Mouse (Mus musculus) limb, embryonic 10.5 days (tissue): ENCODE measurements at regions not wholly inside any gene's neighbourhood (a gene's known extent, or its start where the extent isn't known, plus 50 kb on each side); places are given as distances from the start of the nearest gene placed in this dataset.

Experiments
- DNase-seq: peaks from one replicate; pipeline ENCODE4 v3.0.0-alpha.2; 2017; ENCODE audit warnings: low spot score
- H3K27ac ChIP-seq: fragments of 300-500 bp; sonication (generic); 2 replicates; pipeline ENCODE4 v1.5.1; 2016; ENCODE audit warnings: mild to moderate bottlenecking
- H3K27me3 ChIP-seq: fragments of 300-500 bp; sonication (generic); 2 replicates; pipeline ENCODE4 v1.6.1; 2016; ENCODE audit warnings: low read depth, mild to moderate bottlenecking; ENCODE audit not compliant: poor library complexity, severe bottlenecking
- H3K36me3 ChIP-seq: fragments of 300-500 bp; sonication (generic); 2 replicates; pipeline ENCODE4 v1.6.1; 2016; ENCODE audit warnings: mild to moderate bottlenecking, moderate library complexity
- H3K4me1 ChIP-seq: fragments of 300-500 bp; sonication (generic); 2 replicates; pipeline ENCODE4 v1.6.1; 2016
- H3K4me3 ChIP-seq: fragments of 300-500 bp; sonication (generic); 2 replicates; pipeline ENCODE4 v1.5.1; 2016; ENCODE audit warnings: mild to moderate bottlenecking, moderate library complexity
- H3K9me3 ChIP-seq: fragments of 300-500 bp; sonication (generic); replicated peaks from 2 replicates; pipeline ENCODE4 v1.6.1; 2016; ENCODE audit warnings: mild to moderate bottlenecking
- WGBS: fragments of 180-500 bp; shearing (Covaris S2); methylation state at CpG from one replicate; pipeline ENCODE4 v1.1.7; 2016; 5-methylcytosine and 5-hydroxymethylcytosine counted together

- no peaks in the 10 kb centered on the region for H3K9me3 ChIP-seq
- no peak overlapping the region for H3K27ac ChIP-seq
- no peaks in the 10 kb centered on the region for H3K27me3 ChIP-seq
- 92% methylated on average over 1 of the region's 1 CpGs for WGBS
- H3K36me3 ChIP-seq: no peaks in the 10 kb centered on the region
- H3K4me3 ChIP-seq: no peak overlapping the region
- no peak for DNase-seq
- H3K4me1 ChIP-seq: no peaks in the 10 kb centered on the region
These were observed 52.5 kb downstream of the Adm start for GRCm38 (mm10) chr7:110679916-110680315.

- WGBS: 80% methylated on average over 4 of the region's 4 CpGs
- no peaks in the 10 kb centered on the region for H3K9me3 ChIP-seq
These were observed 55.5 kb downstream of the Adm start for GRCm38 (mm10) chr7:110682911-110683310.

GRCm38 (mm10) chr7:110688884-110689681 lies 61.6 kb downstream of the Adm start:
- WGBS: 28% methylated on average over 14 of the region's 14 CpGs

More at GRCm38 (mm10) chr7:110682911-110683310, 55.5 kb downstream of the Adm start:
- Histone ChIP-seq H3K27ac (no peak overlapping the region), H3K36me3 (no peaks in the 10 kb centered on the region), H3K27me3 (no peaks in the 10 kb centered on the region), H3K4me3 (no peak overlapping the region), H3K4me1 (no peaks in the 10 kb centered on the region)
- DNase-seq: no peak

GRCm38 (mm10) chr7:110690241-110690640 lies 62.8 kb downstream of the Adm start:
- 86% methylated on average over 2 of the region's 2 CpGs for WGBS
- no peak for DNase-seq
- Histone ChIP-seq H3K9me3 (no peaks in the 10 kb centered on the region), H3K36me3 (no peaks in the 10 kb centered on the region), H3K4me3 (no peak overlapping the region), H3K4me1 (peaks cover 16% of the 10 kb centered on the region), H3K27me3 (no peaks in the 10 kb centered on the region), H3K27ac (no peak overlapping the region)

More at GRCm38 (mm10) chr7:110688884-110689681, 61.6 kb downstream of the Adm start:
- Histone ChIP-seq H3K27me3 (no peaks in the 10 kb centered on the region), H3K27ac (peak overlapping the region; percentile 66), H3K36me3 (no peaks in the 10 kb centered on the region), H3K4me3 (0 out of 2 replicates have a peak overlapping the region, but pooled peaks have one; percentile 1), H3K4me1 (peaks cover 16% of the 10 kb centered on the region), H3K9me3 (no peaks in the 10 kb centered on the region)
- DNase-seq: peak; percentile 83

- WGBS: 82% methylated on average over 9 of the region's 9 CpGs
- peaks cover 16% of the 10 kb centered on the region for H3K4me1 ChIP-seq
- no peak overlapping the region for H3K4me3 ChIP-seq
- no peaks in the 10 kb centered on the region for H3K36me3 ChIP-seq
- DNase-seq: peak; percentile 24
- no peaks in the 10 kb centered on the region for H3K27me3 ChIP-seq
- no peak overlapping the region for H3K27ac ChIP-seq
- no peaks in the 10 kb centered on the region for H3K9me3 ChIP-seq
These were observed 63.4 kb downstream of the Adm start for GRCm38 (mm10) chr7:110690856-110691255.

- Histone ChIP-seq H3K4me1 (peaks cover 8% of the 10 kb centered on the region), H3K36me3 (no peaks in the 10 kb centered on the region), H3K9me3 (no peaks in the 10 kb centered on the region), H3K27me3 (no peaks in the 10 kb centered on the region), H3K27ac (no peak overlapping the region), H3K4me3 (no peak overlapping the region)
- peak; percentile 23 for DNase-seq
- 86% methylated on average over 5 of the region's 5 CpGs for whole genome bisulfite sequencing
These were observed 66.8 kb downstream of the Adm start for GRCm38 (mm10) chr7:110694262-110694661.

- no peak overlapping the region for H3K27ac ChIP-seq
- 88% methylated on average over 8 of the region's 8 CpGs for WGBS
- H3K9me3 ChIP-seq: no peaks in the 10 kb centered on the region
- no peaks in the 10 kb centered on the region for H3K27me3 ChIP-seq
- peak; percentile 1 for DNase-seq
- H3K4me3 ChIP-seq: no peak overlapping the region
- no peaks in the 10 kb centered on the region for H3K4me1 ChIP-seq
- H3K36me3 ChIP-seq: no peaks in the 10 kb centered on the region
These were observed 68.3 kb downstream of the Adm start for GRCm38 (mm10) chr7:110695729-110696128.

- peak; percentile 21 for DNase-seq
- H3K9me3 ChIP-seq: no peaks in the 10 kb centered on the region
- H3K27ac ChIP-seq: no peak overlapping the region
- 89% methylated on average over 17 of the region's 17 CpGs for WGBS
- no peak overlapping the region for H3K4me3 ChIP-seq
- H3K36me3 ChIP-seq: no peaks in the 10 kb centered on the region
- no peaks in the 10 kb centered on the region for H3K27me3 ChIP-seq
- H3K4me1 ChIP-seq: no peaks in the 10 kb centered on the region
These were observed 69.5 kb upstream of the Ampd3 start for GRCm38 (mm10) chr7:110698211-110699153.

- Histone ChIP-seq H3K36me3 (no peaks in the 10 kb centered on the region), H3K27ac (no peak overlapping the region), H3K9me3 (no peaks in the 10 kb centered on the region), H3K4me3 (no peak overlapping the region), H3K27me3 (no peaks in the 10 kb centered on the region), H3K4me1 (no peaks in the 10 kb centered on the region)
- WGBS: 89% methylated on average over 11 of the region's 11 CpGs
- DNase-seq: no peak
These were observed 68.4 kb upstream of the Ampd3 start for GRCm38 (mm10) chr7:110699596-110699995.

- H3K4me1 ChIP-seq: no peaks in the 10 kb centered on the region
- 67% methylated on average over 11 of the region's 11 CpGs for WGBS
- no peak overlapping the region for H3K27ac ChIP-seq
- H3K36me3 ChIP-seq: no peaks in the 10 kb centered on the region
- DNase-seq: peak; percentile 86
- H3K9me3 ChIP-seq: no peaks in the 10 kb centered on the region
- H3K4me3 ChIP-seq: no peak overlapping the region
- H3K27me3 ChIP-seq: no peaks in the 10 kb centered on the region
These were observed 66.2 kb upstream of the Ampd3 start for GRCm38 (mm10) chr7:110701681-110702413.

- H3K36me3 ChIP-seq: no peaks in the 10 kb centered on the region
- DNase-seq: peak; percentile 12
- no peak overlapping the region for H3K4me3 ChIP-seq
- 79% methylated on average over 6 of the region's 6 CpGs for whole genome bisulfite sequencing
- H3K9me3 ChIP-seq: no peaks in the 10 kb centered on the region
- H3K27me3 ChIP-seq: no peaks in the 10 kb centered on the region
- no peak overlapping the region for H3K27ac ChIP-seq
- H3K4me1 ChIP-seq: no peaks in the 10 kb centered on the region
These were observed 65.6 kb upstream of the Ampd3 start for GRCm38 (mm10) chr7:110702414-110702783.

GRCm38 (mm10) chr7:110705311-110706000 lies 62.5 kb upstream of the Ampd3 start:
- no peaks in the 10 kb centered on the region for H3K4me1 ChIP-seq
- no peak for DNase-seq
- WGBS: 78% methylated on average over 6 of the region's 6 CpGs
- H3K27me3 ChIP-seq: no peaks in the 10 kb centered on the region
- H3K4me3 ChIP-seq: no peak overlapping the region
- no peaks in the 10 kb centered on the region for H3K36me3 ChIP-seq
- no peak overlapping the region for H3K27ac ChIP-seq
- no peaks in the 10 kb centered on the region for H3K9me3 ChIP-seq
